Mouse (Mus musculus): ENCODE measurements around the gene Gcfc2.

The Gcfc2 gene

GRCm38 (mm10) chr6:81960284-81960683 lies 36.8 kb downstream of the Gcfc2 start:
- TF ChIP-seq GATA4 (IDR thresholded peaks at IDR 0.05; ENCODE audit: insufficient replicate concordance, low read length): no peak

GRCm38 (mm10) chr6:81965296-81966067 lies 42.0 kb downstream of the Gcfc2 start, which contains the start of gene Mrpl19:
Mrpl19 (minus strand) TSS chr6:81965958.
- no peak for TF ChIP-seq GATA4 (IDR thresholded peaks at IDR 0.05; ENCODE audit: insufficient replicate concordance, low read length)

GRCm38 (mm10) chr6:81966068-81966544 lies 42.6 kb downstream of the Gcfc2 start:
- no peak for TF ChIP-seq GATA4 (IDR thresholded peaks at IDR 0.05; ENCODE audit: insufficient replicate concordance, low read length)

GRCm38 (mm10) chr6:81971196-81971595 lies 47.7 kb downstream of the Gcfc2 start:
- TF ChIP-seq GATA4 (IDR thresholded peaks at IDR 0.05; ENCODE audit: insufficient replicate concordance, low read length): no peak

GRCm38 (mm10) chr6:81972595-81972994 lies 49.1 kb downstream of the Gcfc2 start:
- no peak for TF ChIP-seq GATA4 (IDR thresholded peaks at IDR 0.05; ENCODE audit: insufficient replicate concordance, low read length)

- TF ChIP-seq GATA4 (IDR thresholded peaks at IDR 0.05; ENCODE audit: insufficient replicate concordance, low read length): no peak
Measured at GRCm38 (mm10) chr6:81975971-81976621, 52.6 kb downstream of the Gcfc2 start.

- TF ChIP-seq GATA4 (IDR thresholded peaks at IDR 0.05; ENCODE audit: insufficient replicate concordance, low read length): no peak
Measured at GRCm38 (mm10) chr6:81979286-81979685, 55.8 kb downstream of the Gcfc2 start.

- no peak for TF ChIP-seq GATA4 (IDR thresholded peaks at IDR 0.05; ENCODE audit: insufficient replicate concordance, low read length)
Measured at GRCm38 (mm10) chr6:81986171-81986570, 62.7 kb downstream of the Gcfc2 start.

- no peak for TF ChIP-seq GATA4 (IDR thresholded peaks at IDR 0.05; ENCODE audit: insufficient replicate concordance, low read length)
Measured at GRCm38 (mm10) chr6:81986599-81986998, 63.1 kb downstream of the Gcfc2 start.

- TF ChIP-seq GATA4 (IDR thresholded peaks at IDR 0.05; ENCODE audit: insufficient replicate concordance, low read length): no peak
Measured at GRCm38 (mm10) chr6:81987010-81987409, 63.5 kb downstream of the Gcfc2 start.

GRCm38 (mm10) chr6:81987580-81987979 lies 64.1 kb downstream of the Gcfc2 start:
- TF ChIP-seq GATA4 (IDR thresholded peaks at IDR 0.05; ENCODE audit: insufficient replicate concordance, low read length): no peak

GRCm38 (mm10) chr6:81988341-81988740 lies 64.9 kb downstream of the Gcfc2 start:
- TF ChIP-seq GATA4 (IDR thresholded peaks at IDR 0.05; ENCODE audit: insufficient replicate concordance, low read length): no peak

- TF ChIP-seq GATA4 (IDR thresholded peaks at IDR 0.05; ENCODE audit: insufficient replicate concordance, low read length): no peak
Measured at GRCm38 (mm10) chr6:81990049-81990810, 66.8 kb downstream of the Gcfc2 start.
